Mouse (Mus musculus): ENCODE data around the gene Srsf7.

- TF ChIP-seq CTCF (IDR thresholded peaks at IDR 0.05; ENCODE audit: low read depth, low read length) (no peak), POLR2A (IDR thresholded peaks at IDR 0.05; ENCODE audit: borderline replicate concordance, low read depth, low read length) (no peak)
Measured at GRCm38 (mm10) chr17:80183615-80184014, 23.5 kb downstream of the Srsf7 start.
